Mouse (Mus musculus) embryonic fibroblast, embryonic 13.5 days (primary cell): ENCODE results near the gene Kdelc2.

Experiments used
- CTCF ChIP-seq: IDR thresholded peaks from 2 replicates; pipeline ENCODE4 v1.5.1; 2011; ENCODE audit warnings: mild to moderate bottlenecking, control low read depth, low read length, moderate library complexity, borderline replicate concordance; ENCODE audit not compliant: insufficient read depth
- POLR2A ChIP-seq: IDR thresholded peaks from 2 replicates; pipeline ENCODE4 v1.6.1; 2011; ENCODE audit warnings: low read depth, mild to moderate bottlenecking, control low read depth, low read length, moderate library complexity

GRCm38 (mm10) chr9:53397685-53398387, 14.0 kb downstream of the Kdelc2 start:
- TF ChIP-seq POLR2A = no peak
- TF ChIP-seq CTCF = no peak
